Mouse (Mus musculus) MEL (cell line): Measurements from ENCODE around the gene Cdh13. TPM values are rescaled to one million over a fixed set of nuclear protein-coding genes. Genes with fewer than 3 reads are reported as not detected.

Experiments
- DNase-seq: peaks from one replicate; pipeline ENCODE4 v3.0.0; 2011; ENCODE audit warnings: low read depth, low spot score
- H3K27ac ChIP-seq: 2 replicates; pipeline ENCODE4 v1.5.1; 2012; ENCODE audit warnings: low read depth, mild to moderate bottlenecking, control low read depth, low read length, moderate library complexity; ENCODE audit not compliant: control insufficient read depth
- H3K27me3 ChIP-seq, 2 experiments: fragments of 150-350 bp in 1 of 2; sonication (generic) in 1 of 2; 2 replicates each; pipeline ENCODE4 v1.6.1; 2012; ENCODE audit warnings: low read length in 2 of 2, mild to moderate bottlenecking in 2 of 2, improper control_type of control experiment in 1 of 2, moderate library complexity in 1 of 2; ENCODE audit not compliant: insufficient read depth in 2 of 2, control insufficient read depth in 1 of 2
- H3K36me3 ChIP-seq, 2 experiments: 2 replicates each; pipeline ENCODE4 v1.6.1; 2012 to 2014; ENCODE audit warnings: low read length in 2 of 2, improper control_type of control experiment in 1 of 2, inconsistent platforms in 1 of 2, mild to moderate bottlenecking in 1 of 2; ENCODE audit not compliant: insufficient read depth in 2 of 2, control insufficient read depth in 1 of 2
- H3K4me1 ChIP-seq, 2 experiments: fragments of 150-350 bp in 1 of 2; sonication (generic) in 1 of 2; 2 replicates each; pipeline ENCODE4 v1.6.1; 2012; ENCODE audit warnings: low read length in 2 of 2, improper control_type of control experiment in 1 of 2, mild to moderate bottlenecking in 1 of 2; ENCODE audit not compliant: insufficient read depth in 2 of 2, control insufficient read depth in 1 of 2
- H3K4me3 ChIP-seq, 2 experiments: fragments of 150-350 bp in 1 of 2; sonication (generic) in 1 of 2; 2 replicates each; pipeline ENCODE4 v1.5.1; 2012; ENCODE audit warnings: low read depth in 2 of 2, low read length in 2 of 2, mild to moderate bottlenecking in 2 of 2, moderate library complexity in 2 of 2, control low read depth in 1 of 2, improper control_type of control experiment in 1 of 2; ENCODE audit not compliant: control insufficient read depth in 1 of 2, insufficient read depth in 1 of 2
- H3K79me2 ChIP-seq: 2 replicates; pipeline ENCODE4 v1.6.1; 2012; ENCODE audit warnings: mild to moderate bottlenecking, low read length, moderate library complexity; ENCODE audit not compliant: control insufficient read depth, poor library complexity, insufficient read depth
- H3K9ac ChIP-seq: 2 replicates; pipeline ENCODE4 v1.6.1; 2012; ENCODE audit warnings: low read depth, mild to moderate bottlenecking, control low read depth, low read length, moderate library complexity; ENCODE audit not compliant: control insufficient read depth, poor library complexity, severe bottlenecking
- H3K9me3 ChIP-seq: fragments of 150-350 bp; sonication (generic); replicated peaks from 2 replicates; pipeline ENCODE4 v1.6.1; 2012; ENCODE audit warnings: mild to moderate bottlenecking, low read length, improper control_type of control experiment, moderate library complexity; ENCODE audit not compliant: insufficient read depth
- BHLHE40 ChIP-seq: IDR thresholded peaks from 2 replicates; pipeline ENCODE4 v1.6.1; 2012; ENCODE audit warnings: low read depth, mild to moderate bottlenecking, inconsistent platforms, low read length, improper control_type of control experiment, borderline replicate concordance
- CHD2 ChIP-seq: IDR thresholded peaks from 2 replicates; pipeline ENCODE4 v1.6.1; 2011; ENCODE audit warnings: low read length, improper control_type of control experiment
- CTCF ChIP-seq, 3 experiments: IDR thresholded peaks in 2 of 3; conservative IDR thresholded peaks in 1 of 3; 2 replicates each; pipeline ENCODE4 v1.5.1; 2011 to 2012; ENCODE audit warnings: low read length in 3 of 3, low read depth in 2 of 3, mild to moderate bottlenecking in 2 of 3, improper control_type of control experiment in 1 of 3, inconsistent platforms in 1 of 3, mixed read lengths in 1 of 3, moderate library complexity in 1 of 3; ENCODE audit not compliant: control insufficient read depth in 1 of 3, insufficient read depth in 1 of 3, poor library complexity in 1 of 3, severe bottlenecking in 1 of 3
- E2F4 ChIP-seq: IDR thresholded peaks from 2 replicates; pipeline ENCODE4 v1.6.1; 2011; ENCODE audit warnings: low read depth, low read length, improper control_type of control experiment, borderline replicate concordance
- EP300 ChIP-seq, 2 experiments: IDR thresholded peaks; 2 replicates each; pipeline ENCODE4 v1.6.1; 2011; ENCODE audit warnings: improper control_type of control experiment in 2 of 2, low read length in 2 of 2, low read depth in 1 of 2, mild to moderate bottlenecking in 1 of 2
- JUND ChIP-seq: IDR thresholded peaks from 2 replicates; pipeline ENCODE4 v1.6.1; 2011; ENCODE audit warnings: low read depth, mild to moderate bottlenecking, improper control_type of control experiment, low read length
- KAT2A ChIP-seq: conservative IDR thresholded peaks from 2 replicates; pipeline ENCODE4 v1.6.1; 2012; ENCODE audit warnings: low read depth, low read length, improper control_type of control experiment, inconsistent platforms
- MAFK ChIP-seq: IDR thresholded peaks from 2 replicates; pipeline ENCODE4 v1.6.1; 2011; ENCODE audit warnings: low read depth, mild to moderate bottlenecking, low read length, improper control_type of control experiment, borderline replicate concordance
- MAX ChIP-seq: IDR thresholded peaks from 2 replicates; pipeline ENCODE4 v1.6.1; 2011; ENCODE audit warnings: low read length, improper control_type of control experiment
- MAZ ChIP-seq: IDR thresholded peaks from 2 replicates; pipeline ENCODE4 v1.6.1; 2012; ENCODE audit warnings: low read depth, mild to moderate bottlenecking, inconsistent platforms, low read length, improper control_type of control experiment
- MEF2A ChIP-seq: IDR thresholded peaks from 2 replicates; pipeline ENCODE4 v1.6.1; 2014; ENCODE audit warnings: low read depth, mild to moderate bottlenecking, inconsistent platforms, low read length, improper control_type of control experiment; ENCODE audit not compliant: poor library complexity, insufficient replicate concordance, severe bottlenecking; ENCODE audit errors: extremely low read depth
- MXI1 ChIP-seq: IDR thresholded peaks from 2 replicates; pipeline ENCODE4 v1.6.1; 2011; ENCODE audit warnings: mild to moderate bottlenecking, low read depth, low read length, improper control_type of control experiment
- MYB ChIP-seq: IDR thresholded peaks from 2 replicates; pipeline ENCODE4 v1.6.1; 2011; ENCODE audit warnings: mild to moderate bottlenecking, low read depth, low read length, improper control_type of control experiment
- MYC ChIP-seq: IDR thresholded peaks from 2 replicates; pipeline ENCODE4 v1.6.1; 2011; ENCODE audit warnings: low read depth, mild to moderate bottlenecking, low read length, improper control_type of control experiment, moderate library complexity
- NELFE ChIP-seq: IDR thresholded peaks from 2 replicates; pipeline ENCODE4 v1.6.1; 2011; ENCODE audit warnings: low read depth, low read length, improper control_type of control experiment
- NRF1 ChIP-seq: IDR thresholded peaks from 2 replicates; pipeline ENCODE4 v1.6.1; 2014; ENCODE audit warnings: low read depth, mild to moderate bottlenecking, inconsistent platforms, low read length, improper control_type of control experiment, moderate library complexity; ENCODE audit not compliant: poor library complexity, insufficient read depth, severe bottlenecking
- POLR2AphosphoS5 ChIP-seq: IDR thresholded peaks from 2 replicates; pipeline ENCODE4 v1.6.1; 2012; ENCODE audit warnings: low read depth, borderline replicate concordance, mild to moderate bottlenecking, inconsistent platforms, low read length, moderate library complexity, mixed read lengths
- RAD21 ChIP-seq: IDR thresholded peaks from 2 replicates; pipeline ENCODE4 v1.6.1; 2011; ENCODE audit warnings: mild to moderate bottlenecking, low read depth, low read length, improper control_type of control experiment
- SIN3A ChIP-seq: IDR thresholded peaks from 2 replicates; pipeline ENCODE4 v1.6.1; 2012; ENCODE audit warnings: low read length, improper control_type of control experiment, inconsistent platforms
- UBTF ChIP-seq: IDR thresholded peaks from 2 replicates; pipeline ENCODE4 v1.6.1; 2012; ENCODE audit warnings: low read depth, mild to moderate bottlenecking, inconsistent platforms, low read length, improper control_type of control experiment, moderate library complexity, borderline replicate concordance; ENCODE audit not compliant: insufficient read depth
- USF2 ChIP-seq, 2 experiments: IDR thresholded peaks; 2 replicates each; pipeline ENCODE4 v1.6.1; 2011 to 2012; ENCODE audit warnings: improper control_type of control experiment in 2 of 2, low read length in 2 of 2, borderline replicate concordance in 1 of 2, inconsistent platforms in 1 of 2, low read depth in 1 of 2, mild to moderate bottlenecking in 1 of 2; ENCODE audit not compliant: insufficient read depth in 1 of 2
- ZMIZ1 ChIP-seq: IDR thresholded peaks from 2 replicates; pipeline ENCODE4 v1.6.1; 2012; ENCODE audit warnings: low read depth, mild to moderate bottlenecking, inconsistent platforms, low read length, improper control_type of control experiment, moderate library complexity
- polyA plus RNA-seq, 2 experiments: library from polyadenylated mRNA; stranded (reverse) in 1 of 2; unstranded in 1 of 2; fragments of >175 nt in 1 of 2; fragments of >200 nt in 1 of 2; gene quantifications; 2 replicates each; pipeline versions ENCODE4 v1.2.1 to v1.2.4; 2012; ENCODE audit warnings: low replicate concordance in 2 of 2, low read depth in 1 of 2; ENCODE audit not compliant: insufficient read length in 2 of 2, insufficient read depth in 1 of 2, missing spikeins in 1 of 2
- total RNA-seq: library from RNA; depleted of rRNA; stranded (reverse); fragments of 300-350 nt; gene quantifications from 2 replicates; pipeline ENCODE4 v1.2.3, GENCODE M21; 2012

Cdh13 gene
- total and polyA plus RNA-seq, 3 experiments = not detected

DNA sequence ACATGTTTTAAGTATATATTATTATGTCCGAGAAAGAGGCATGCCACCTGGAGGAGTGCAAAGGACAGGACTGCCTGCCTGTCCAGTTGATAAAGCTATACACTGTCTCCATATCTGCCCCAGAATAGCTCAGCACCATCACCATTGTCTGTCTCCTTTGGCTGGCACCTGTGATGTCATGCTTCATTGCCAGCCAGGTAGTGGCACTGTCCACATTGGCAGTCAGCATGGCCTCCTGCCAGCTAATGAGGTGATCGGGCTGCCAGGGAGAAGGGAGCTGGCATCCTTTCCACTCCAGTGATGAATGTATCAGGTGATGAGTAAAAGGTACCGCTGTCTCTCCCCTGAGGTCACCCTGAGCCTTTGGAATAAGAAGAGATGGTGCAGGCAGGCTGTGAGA, 465.7 kb downstream of the Cdh13 start:
- TF ChIP-seq NRF1 (no peak), USF2 (IDR thresholded peaks at IDR 0.05; ENCODE audit: borderline replicate concordance in 1 of 2, insufficient read depth in 1 of 2, low read depth in 1 of 2, low read length in 2 of 2) (no peak), EP300 (IDR thresholded peaks at IDR 0.05; ENCODE audit: low read depth in 1 of 2, low read length in 2 of 2) (no peak), SIN3A (no peak), MXI1 (no peak), KAT2A (no peak), ZMIZ1 (no peak), CHD2 (no peak), CTCF (IDR thresholded peaks at IDR 0.05 in 2 of 3, conservative IDR thresholded peaks at IDR 0.05 in 1 of 3; ENCODE audit: control insufficient read depth in 1 of 3, insufficient read depth in 1 of 3, low read depth in 2 of 3, low read length in 3 of 3, poor library complexity in 1 of 3, severe bottlenecking in 1 of 3) (no peak), MAFK (no peak), MAZ (no peak), MYC (no peak), POLR2AphosphoS5 (no peak), E2F4 (no peak), BHLHE40 (no peak), UBTF (no peak), JUND (no peak), NELFE (no peak)
- Histone ChIP-seq H3K9me3 (no peaks in the 10 kb centered on the region), H3K27me3 (no peaks in the 10 kb centered on the region), H3K4me1 (no peaks in the 10 kb centered on the region), H3K9ac (no peak overlapping the region), H3K27ac (no peak overlapping the region), H3K4me3 (no peak overlapping the region), H3K79me2 (no peaks in the 10 kb centered on the region), H3K36me3 (no peaks in the 10 kb centered on the region)
- no peak for DNase-seq

- Histone ChIP-seq H3K79me2 (no peaks in the 10 kb centered on the region), H3K9me3 (no peaks in the 10 kb centered on the region), H3K36me3 (no peaks in the 10 kb centered on the region), H3K27ac (no peak overlapping the region), H3K9ac (no peak overlapping the region), H3K4me3 (no peak overlapping the region), H3K4me1 (no peaks in the 10 kb centered on the region), H3K27me3 (no peaks in the 10 kb centered on the region)
- no peak for DNase-seq
- TF ChIP-seq MAX = no peak
- no peak for TF ChIP-seq MEF2A
- TF ChIP-seq EP300 (IDR thresholded peaks at IDR 0.05; ENCODE audit: low read depth in 1 of 2, low read length in 2 of 2) = no peak
- no peak for TF ChIP-seq KAT2A
- TF ChIP-seq RAD21 = no peak
- TF ChIP-seq JUND = no peak
- TF ChIP-seq BHLHE40 = no peak
- no peak for TF ChIP-seq MYB
- TF ChIP-seq USF2 (IDR thresholded peaks at IDR 0.05; ENCODE audit: borderline replicate concordance in 1 of 2, insufficient read depth in 1 of 2, low read depth in 1 of 2, low read length in 2 of 2) = no peak
Observed at GRCm38 (mm10) chr8:118749786-118750185, 466.3 kb downstream of the Cdh13 start.
